Mouse (Mus musculus) liver, adult 2 months (tissue): Measurements from ENCODE around the gene Bcl2l14. TPM values are rescaled to one million over a fixed set of nuclear protein-coding genes. Genes with fewer than 3 reads are reported as not detected.

ENCODE experiments used
- DNase-seq: peaks from one replicate; pipeline ENCODE4 v3.0.0-alpha.2; 2011; ENCODE audit warnings: low read depth, low spot score; ENCODE audit errors: extremely low read depth
- H3K27ac ChIP-seq: fragments of 200-500 bp; replicated peaks from 2 replicates; pipeline ENCODE4 v1.5.1; 2012; ENCODE audit warnings: low read depth, mild to moderate bottlenecking, control low read depth, inconsistent platforms, low read length; ENCODE audit not compliant: insufficient read depth
- H3K27me3 ChIP-seq: fragments of 200-500 bp; 2 replicates; pipeline ENCODE4 v1.6.1; 2012; ENCODE audit warnings: mild to moderate bottlenecking, moderate library complexity, low read length, inconsistent platforms; ENCODE audit not compliant: control insufficient read depth, insufficient read depth
- H3K36me3 ChIP-seq: fragments of 200-500 bp; 2 replicates; pipeline ENCODE4 v1.6.1; 2012; ENCODE audit warnings: low read length, inconsistent platforms; ENCODE audit not compliant: control insufficient read depth, insufficient read depth
- H3K4me1 ChIP-seq: fragments of 200-500 bp; 2 replicates; pipeline ENCODE4 v1.6.1; 2011; ENCODE audit warnings: low read length; ENCODE audit not compliant: control insufficient read depth, insufficient read depth
- H3K4me3 ChIP-seq: fragments of 200-500 bp; 2 replicates; pipeline ENCODE4 v1.5.1; 2011; ENCODE audit warnings: low read depth, mild to moderate bottlenecking, control low read depth, low read length, moderate library complexity; ENCODE audit not compliant: insufficient read depth
- H3K79me2 ChIP-seq: fragments of 200-500 bp; 2 replicates; pipeline ENCODE4 v1.6.1; 2012; ENCODE audit warnings: inconsistent platforms, mild to moderate bottlenecking, low read length, moderate library complexity; ENCODE audit not compliant: control insufficient read depth, insufficient read depth
- H3K9ac ChIP-seq: fragments of 200-500 bp; 2 replicates; pipeline ENCODE4 v1.6.1; 2012; ENCODE audit warnings: low read depth, mild to moderate bottlenecking, control low read depth, inconsistent platforms, low read length
- CTCF ChIP-seq: fragments of 200-500 bp; IDR thresholded peaks from 2 replicates; pipeline ENCODE4 v1.5.1; 2011; ENCODE audit warnings: low read depth, low read length, control low read depth
- POLR2A ChIP-seq: fragments of 200-500 bp; IDR thresholded peaks from 2 replicates; pipeline ENCODE4 v1.6.1; 2011; ENCODE audit warnings: low read length, control low read depth; ENCODE audit not compliant: insufficient read depth; ENCODE audit errors: extremely low read depth
- WGBS: fragments of 180-500 bp; shearing (Covaris S2); methylation state at CpG from one replicate; pipeline ENCODE4 v1.1.7; 2018; 5-methylcytosine and 5-hydroxymethylcytosine counted together
- polyA plus RNA-seq: library from polyadenylated mRNA; depleted of rRNA; stranded (reverse); fragments of >200 nt; gene quantifications from 2 replicates; pipeline ENCODE4 v1.2.3, GENCODE M21; 2012
- total RNA-seq: library from RNA; depleted of rRNA; stranded (reverse); fragments of >200 nt; gene quantifications from 2 replicates; pipeline ENCODE4 v1.2.3, GENCODE M21; 2014

Bcl2l14 gene
- total and polyA plus RNA-seq, 2 experiments: 0.37 TPM; not detected in 1

- no peak overlapping the region for H3K4me3 ChIP-seq
- no peaks in the 10 kb centered on the region for H3K4me1 ChIP-seq
- TF ChIP-seq POLR2A (no peak), CTCF (no peak)
- no peaks in the 10 kb centered on the region for H3K79me2 ChIP-seq
- H3K9ac ChIP-seq: no peak overlapping the region
- 72% methylated on average over 6 of the region's 6 CpGs for WGBS
- no peaks in the 10 kb centered on the region for H3K27me3 ChIP-seq
- no peak for DNase-seq
- no peak overlapping the region for H3K27ac ChIP-seq
- H3K36me3 ChIP-seq: no peaks in the 10 kb centered on the region
These were observed 31.5 kb upstream of the Bcl2l14 start for GRCm38 (mm10) chr6:134364644-134365043.

- Histone ChIP-seq H3K36me3 (no peaks in the 10 kb centered on the region), H3K27ac (no peak overlapping the region), H3K79me2 (no peaks in the 10 kb centered on the region), H3K4me1 (no peaks in the 10 kb centered on the region), H3K27me3 (no peaks in the 10 kb centered on the region), H3K4me3 (no peak overlapping the region), H3K9ac (no peak overlapping the region)
- DNase-seq: peak; percentile 42
- TF ChIP-seq CTCF: peak; percentile 63
- TF ChIP-seq POLR2A: no peak
- WGBS: 55% methylated on average over 4 of the region's 4 CpGs
These were observed 30.2 kb upstream of the Bcl2l14 start for GRCm38 (mm10) chr6:134365952-134366351.

- no peak for TF ChIP-seq POLR2A
- no peak for TF ChIP-seq CTCF
- 62% methylated on average over 10 of the region's 10 CpGs for WGBS
- no peaks in the 10 kb centered on the region for H3K79me2 ChIP-seq
- no peak for DNase-seq
- no peak overlapping the region for H3K27ac ChIP-seq
- no peak overlapping the region for H3K4me3 ChIP-seq
- no peak overlapping the region for H3K9ac ChIP-seq
- H3K36me3 ChIP-seq: no peaks in the 10 kb centered on the region
- no peaks in the 10 kb centered on the region for H3K4me1 ChIP-seq
- H3K27me3 ChIP-seq: no peaks in the 10 kb centered on the region
These were observed 29.5 kb upstream of the Bcl2l14 start for GRCm38 (mm10) chr6:134366366-134367351.

GRCm38 (mm10) chr6:134367366-134368281 lies 28.5 kb upstream of the Bcl2l14 start:
- TF ChIP-seq CTCF (no peak), POLR2A (no peak)
- 69% methylated on average over 12 of the region's 12 CpGs for WGBS
- Histone ChIP-seq H3K27me3 (no peaks in the 10 kb centered on the region), H3K36me3 (no peaks in the 10 kb centered on the region), H3K4me3 (no peak overlapping the region), H3K9ac (no peak overlapping the region), H3K27ac (no peak overlapping the region), H3K79me2 (no peaks in the 10 kb centered on the region), H3K4me1 (no peaks in the 10 kb centered on the region)
- no peak for DNase-seq

GRCm38 (mm10) chr6:134372946-134373345 lies 23.2 kb upstream of the Bcl2l14 start:
- TF ChIP-seq CTCF (no peak), POLR2A (no peak)
- Histone ChIP-seq H3K79me2 (no peaks in the 10 kb centered on the region), H3K4me3 (no peak overlapping the region), H3K9ac (no peak overlapping the region), H3K27ac (no peak overlapping the region), H3K4me1 (no peaks in the 10 kb centered on the region), H3K36me3 (no peaks in the 10 kb centered on the region), H3K27me3 (no peaks in the 10 kb centered on the region)
- no peak for DNase-seq
- WGBS: 61% methylated on average over 2 of the region's 2 CpGs
